Mouse (Mus musculus): ENCODE data around the gene Tmem86a. TPM values are rescaled to one million over a fixed set of nuclear protein-coding genes. Genes with fewer than 3 reads are reported as not detected.

The Tmem86a gene
- polyA plus RNA-seq, 1 experiment from 2014 or later: 29.9 TPM

GRCm38 (mm10) chr7:47013131-47013767 is 37.2 kb upstream of the Tmem86a start:
- Histone ChIP-seq H3K27ac (ENCODE audit: low read length) (no peak overlapping the region), H3K36me3 (ENCODE audit: control insufficient read depth, insufficient read depth, low read length) (no peaks in the 10 kb centered on the region), H3K9ac (ENCODE audit: low read length) (no peak overlapping the region), H3K4me2 (ENCODE audit: low read depth, low read length) (no peak overlapping the region), H3K9me3 (replicated peaks; ENCODE audit: control insufficient read depth, low read length) (no peaks in the 10 kb centered on the region), H3K27me3 (ENCODE audit: control insufficient read depth, insufficient read depth, low read length) (no peaks in the 10 kb centered on the region), H3K4me1 (ENCODE audit: control insufficient read depth, insufficient read depth, low read length) (peaks cover 17% of the 10 kb centered on the region), H3K4me3 (replicated peaks; ENCODE audit: low read length) (no peak overlapping the region)
- ATAC-seq (ENCODE audit: insufficient read depth, low FRiP score): no peak
- 31% methylated on average over 9 of the region's 9 CpGs for WGBS

GRCm38 (mm10) chr7:47014564-47015389 is 35.6 kb upstream of the Tmem86a start:
- WGBS: 46% methylated on average over 10 of the region's 11 CpGs
- H3K27me3 ChIP-seq (ENCODE audit: control insufficient read depth, insufficient read depth, low read length): no peaks in the 10 kb centered on the region
- no peak for ATAC-seq (ENCODE audit: insufficient read depth, low FRiP score)
- peak overlapping the region; percentile 36; the same call in 1 of the 2 replicates for H3K4me2 ChIP-seq (ENCODE audit: low read depth, low read length)
- H3K4me3 ChIP-seq (replicated peaks; ENCODE audit: low read length): no peak overlapping the region
- H3K9ac ChIP-seq (ENCODE audit: low read length): peak overlapping the region; percentile 44; the same call in 1 of the 2 replicates
- H3K36me3 ChIP-seq (ENCODE audit: control insufficient read depth, insufficient read depth, low read length): no peaks in the 10 kb centered on the region
- H3K9me3 ChIP-seq (replicated peaks; ENCODE audit: control insufficient read depth, low read length): no peaks in the 10 kb centered on the region
- H3K27ac ChIP-seq (ENCODE audit: low read length): peak overlapping the region; percentile 83
- H3K4me1 ChIP-seq (ENCODE audit: control insufficient read depth, insufficient read depth, low read length): peaks cover 12% of the 10 kb centered on the region

- no peaks in the 10 kb centered on the region for H3K27me3 ChIP-seq (ENCODE audit: control insufficient read depth, insufficient read depth, low read length)
- H3K4me1 ChIP-seq (ENCODE audit: control insufficient read depth, insufficient read depth, low read length): peaks cover 12% of the 10 kb centered on the region
- peak overlapping the region; percentile 36 for H3K4me2 ChIP-seq (ENCODE audit: low read depth, low read length)
- H3K9me3 ChIP-seq (replicated peaks; ENCODE audit: control insufficient read depth, low read length): no peaks in the 10 kb centered on the region
- H3K9ac ChIP-seq (ENCODE audit: low read length): peak overlapping the region; percentile 44
- H3K36me3 ChIP-seq (ENCODE audit: control insufficient read depth, insufficient read depth, low read length): no peaks in the 10 kb centered on the region
- 10% methylated on average over 6 of the region's 6 CpGs for WGBS
- H3K27ac ChIP-seq (ENCODE audit: low read length): peak overlapping the region; percentile 83
- H3K4me3 ChIP-seq (replicated peaks; ENCODE audit: low read length): peak overlapping the region; percentile 10; the same call in 1 of the 2 replicates
- peak; percentile 99 for ATAC-seq (ENCODE audit: insufficient read depth, low FRiP score)
Observed at GRCm38 (mm10) chr7:47015390-47016065, 34.9 kb upstream of the Tmem86a start.

GRCm38 (mm10) chr7:47016602-47017001 is 33.8 kb upstream of the Tmem86a start:
- H3K4me3 ChIP-seq (replicated peaks; ENCODE audit: low read length): no peak overlapping the region
- WGBS: 77% methylated on average over 3 of the region's 3 CpGs
- H3K36me3 ChIP-seq (ENCODE audit: control insufficient read depth, insufficient read depth, low read length): no peaks in the 10 kb centered on the region
- H3K4me2 ChIP-seq (ENCODE audit: low read depth, low read length): no peak overlapping the region
- H3K9me3 ChIP-seq (replicated peaks; ENCODE audit: control insufficient read depth, low read length): no peaks in the 10 kb centered on the region
- H3K27ac ChIP-seq (ENCODE audit: low read length): no peak overlapping the region
- H3K4me1 ChIP-seq (ENCODE audit: control insufficient read depth, insufficient read depth, low read length): peaks cover 15% of the 10 kb centered on the region
- no peaks in the 10 kb centered on the region for H3K27me3 ChIP-seq (ENCODE audit: control insufficient read depth, insufficient read depth, low read length)
- H3K9ac ChIP-seq (ENCODE audit: low read length): no peak overlapping the region
- no peak for ATAC-seq (ENCODE audit: insufficient read depth, low FRiP score)

GRCm38 (mm10) chr7:47017146-47017545 is 33.3 kb upstream of the Tmem86a start:
- Histone ChIP-seq H3K4me1 (ENCODE audit: control insufficient read depth, insufficient read depth, low read length) (peaks cover 15% of the 10 kb centered on the region), H3K4me2 (ENCODE audit: low read depth, low read length) (no peak overlapping the region), H3K27ac (ENCODE audit: low read length) (no peak overlapping the region), H3K9me3 (replicated peaks; ENCODE audit: control insufficient read depth, low read length) (no peaks in the 10 kb centered on the region), H3K36me3 (ENCODE audit: control insufficient read depth, insufficient read depth, low read length) (no peaks in the 10 kb centered on the region), H3K4me3 (replicated peaks; ENCODE audit: low read length) (no peak overlapping the region), H3K27me3 (ENCODE audit: control insufficient read depth, insufficient read depth, low read length) (no peaks in the 10 kb centered on the region), H3K9ac (ENCODE audit: low read length) (no peak overlapping the region)
- WGBS: 69% methylated on average over 7 of the region's 7 CpGs
- no peak for ATAC-seq (ENCODE audit: insufficient read depth, low FRiP score)

GRCm38 (mm10) chr7:47019641-47020040 is 30.8 kb upstream of the Tmem86a start:
- H3K9ac ChIP-seq (ENCODE audit: low read length): no peak overlapping the region
- H3K27ac ChIP-seq (ENCODE audit: low read length): no peak overlapping the region
- no peak overlapping the region for H3K4me2 ChIP-seq (ENCODE audit: low read depth, low read length)
- no peak overlapping the region for H3K4me3 ChIP-seq (replicated peaks; ENCODE audit: low read length)
- 57% methylated on average over 5 of the region's 5 CpGs for WGBS
- no peaks in the 10 kb centered on the region for H3K27me3 ChIP-seq (ENCODE audit: control insufficient read depth, insufficient read depth, low read length)
- no peak for ATAC-seq (ENCODE audit: insufficient read depth, low FRiP score)
- H3K4me1 ChIP-seq (ENCODE audit: control insufficient read depth, insufficient read depth, low read length): peaks cover 14% of the 10 kb centered on the region
- no peaks in the 10 kb centered on the region for H3K9me3 ChIP-seq (replicated peaks; ENCODE audit: control insufficient read depth, low read length)
- H3K36me3 ChIP-seq (ENCODE audit: control insufficient read depth, insufficient read depth, low read length): no peaks in the 10 kb centered on the region

- peak overlapping the region; percentile 47 for H3K4me2 ChIP-seq (ENCODE audit: low read depth, low read length)
- no peaks in the 10 kb centered on the region for H3K9me3 ChIP-seq (replicated peaks; ENCODE audit: control insufficient read depth, low read length)
- 0 out of 2 replicates have a peak overlapping the region, but pooled peaks have one; percentile 31 for H3K9ac ChIP-seq (ENCODE audit: low read length)
- H3K27ac ChIP-seq (ENCODE audit: low read length): no peak overlapping the region
- no peak for ATAC-seq (ENCODE audit: insufficient read depth, low FRiP score)
- H3K4me3 ChIP-seq (replicated peaks; ENCODE audit: low read length): peak overlapping the region; percentile 21; the same call in 1 of the 2 replicates
- no peaks in the 10 kb centered on the region for H3K27me3 ChIP-seq (ENCODE audit: control insufficient read depth, insufficient read depth, low read length)
- 11% methylated on average over 8 of the region's 8 CpGs for WGBS
- H3K4me1 ChIP-seq (ENCODE audit: control insufficient read depth, insufficient read depth, low read length): peaks cover 3% of the 10 kb centered on the region; the same call in 1 of the 2 replicates
- H3K36me3 ChIP-seq (ENCODE audit: control insufficient read depth, insufficient read depth, low read length): no peaks in the 10 kb centered on the region
Observed at GRCm38 (mm10) chr7:47020956-47021355, 29.4 kb upstream of the Tmem86a start.

- Histone ChIP-seq H3K9ac (ENCODE audit: low read length) (no peak overlapping the region), H3K27ac (ENCODE audit: low read length) (no peak overlapping the region), H3K4me1 (ENCODE audit: control insufficient read depth, insufficient read depth, low read length) (peaks cover 3% of the 10 kb centered on the region; the same call in 1 of the 2 replicates), H3K9me3 (replicated peaks; ENCODE audit: control insufficient read depth, low read length) (no peaks in the 10 kb centered on the region), H3K4me3 (replicated peaks; ENCODE audit: low read length) (no peak overlapping the region), H3K27me3 (ENCODE audit: control insufficient read depth, insufficient read depth, low read length) (no peaks in the 10 kb centered on the region), H3K36me3 (ENCODE audit: control insufficient read depth, insufficient read depth, low read length) (no peaks in the 10 kb centered on the region), H3K4me2 (ENCODE audit: low read depth, low read length) (no peak overlapping the region)
- WGBS: 57% methylated on average over 8 of the region's 8 CpGs
- ATAC-seq (ENCODE audit: insufficient read depth, low FRiP score): no peak
Observed at GRCm38 (mm10) chr7:47022482-47022881, 27.9 kb upstream of the Tmem86a start.

- no peaks in the 10 kb centered on the region for H3K36me3 ChIP-seq (ENCODE audit: control insufficient read depth, insufficient read depth, low read length)
- H3K9ac ChIP-seq (ENCODE audit: low read length): no peak overlapping the region
- H3K4me3 ChIP-seq (replicated peaks; ENCODE audit: low read length): no peak overlapping the region
- 18% methylated on average over 6 of the region's 6 CpGs for WGBS
- no peaks in the 10 kb centered on the region for H3K9me3 ChIP-seq (replicated peaks; ENCODE audit: control insufficient read depth, low read length)
- no peak for ATAC-seq (ENCODE audit: insufficient read depth, low FRiP score)
- no peak overlapping the region for H3K27ac ChIP-seq (ENCODE audit: low read length)
- no peaks in the 10 kb centered on the region for H3K27me3 ChIP-seq (ENCODE audit: control insufficient read depth, insufficient read depth, low read length)
- peaks cover 3% of the 10 kb centered on the region; the same call in 1 of the 2 replicates for H3K4me1 ChIP-seq (ENCODE audit: control insufficient read depth, insufficient read depth, low read length)
- no peak overlapping the region for H3K4me2 ChIP-seq (ENCODE audit: low read depth, low read length)
Observed at GRCm38 (mm10) chr7:47023530-47023929, 26.9 kb upstream of the Tmem86a start.
